Mouse (Mus musculus) embryonic facial prominence, embryonic 14.5 days (tissue): ENCODE results near the gene Fry. TPM values are rescaled to one million over a fixed set of nuclear protein-coding genes. Genes with fewer than 3 reads are reported as not detected.

ENCODE experiments used
- ATAC-seq: fragments of 200-750 bp; cut with Nextera tagmentation; 2 replicates; pipeline ENCODE4 v1.8.0; 2017; ENCODE audit warnings: low read depth, moderate number of reproducible peaks, moderate TSS enrichment
- DNase-seq: peaks from one replicate; pipeline ENCODE4 v3.0.0-alpha.2; 2015; ENCODE audit warnings: low spot score
- H3K27ac ChIP-seq: fragments of 300-500 bp; sonication (generic); replicated peaks from 2 replicates; pipeline ENCODE4 v1.5.1; 2014; ENCODE audit warnings: low read depth, mild to moderate bottlenecking, low read length, moderate library complexity
- H3K27me3 ChIP-seq: fragments of 300-500 bp; sonication (generic); replicated peaks from 2 replicates; pipeline ENCODE4 v1.6.1; 2014; ENCODE audit warnings: low read length; ENCODE audit not compliant: control insufficient read depth, insufficient read depth
- H3K36me3 ChIP-seq: fragments of 300-500 bp; sonication (generic); 2 replicates; pipeline ENCODE4 v1.6.1; 2014; ENCODE audit warnings: low read length, mixed read lengths; ENCODE audit not compliant: control insufficient read depth, insufficient read depth
- H3K4me1 ChIP-seq: fragments of 300-500 bp; sonication (generic); 2 replicates; pipeline ENCODE4 v1.6.1; 2014; ENCODE audit warnings: antibody characterized with exemption, low read length; ENCODE audit not compliant: control insufficient read depth, insufficient read depth
- H3K4me2 ChIP-seq: fragments of 300-500 bp; sonication (generic); 2 replicates; pipeline ENCODE4 v1.6.1; 2014; ENCODE audit warnings: low read depth, mild to moderate bottlenecking, low read length, moderate library complexity, mixed read lengths
- H3K4me3 ChIP-seq: fragments of 300-500 bp; sonication (generic); 2 replicates; pipeline ENCODE4 v1.5.1; 2014; ENCODE audit warnings: low read depth, mild to moderate bottlenecking, low read length
- H3K9ac ChIP-seq: fragments of 300-500 bp; sonication (generic); 2 replicates; pipeline ENCODE4 v1.6.1; 2014; ENCODE audit warnings: low read depth, mild to moderate bottlenecking, low read length, moderate library complexity, mixed read lengths
- H3K9me3 ChIP-seq: fragments of 300-500 bp; sonication (generic); 2 replicates; pipeline ENCODE4 v1.6.1; 2016; ENCODE audit warnings: low read length; ENCODE audit not compliant: control insufficient read depth
- WGBS: fragments of 180-500 bp; shearing (Covaris S2); extraction: QIAGEN DNeasy Blood & Tissue Kit; methylation state at CpG from one replicate; pipeline ENCODE4 v1.1.7; 2014; 5-methylcytosine and 5-hydroxymethylcytosine counted together
- polyA plus RNA-seq: library from polyadenylated mRNA; unstranded; fragments of >200 nt; fragmentation: Nextera tagmentation; extraction: Ambion mirVana; gene quantifications from 2 replicates; pipeline ENCODE4 v1.2.1, GENCODE M21; 2014

Fry gene
- polyA plus RNA-seq: 13.9 and 15.1 TPM in 2 replicates

GRCm38 (mm10) chr5:150118455-150119241, at the start of gene Fry:
TSS of gene Fry (plus strand) at chr5:150118645.
- no peaks in the 10 kb centered on the region for H3K36me3 ChIP-seq
- peak within 1 kb of the TSS; percentile 63 for H3K4me3 ChIP-seq
- H3K9ac ChIP-seq: peak within 1 kb of the TSS; percentile 60
- 0% methylated on average over 25 of the region's 68 CpGs for WGBS
- H3K4me2 ChIP-seq: peak within 1 kb of the TSS; percentile 86
- H3K9me3 ChIP-seq: no peaks in the 10 kb centered on the region
- ATAC-seq: peak; percentile 98
- peaks cover 12% of the 10 kb centered on the region; the same call in 1 of the 2 replicates for H3K4me1 ChIP-seq
- no peak within 1 kb of the TSS for H3K27ac ChIP-seq
- peak; percentile 95 for DNase-seq
- H3K27me3 ChIP-seq: no peaks in the 10 kb centered on the region; the same call in 1 of the 2 replicates

GRCm38 (mm10) chr5:150070086-150070485, 48.4 kb upstream of the Fry start:
- ATAC-seq (no peak), DNase-seq (peak; percentile 40)
- no peaks in the 10 kb centered on the region for H3K4me1 ChIP-seq
- no peak overlapping the region for H3K27ac ChIP-seq
- no peak overlapping the region for H3K4me3 ChIP-seq
- H3K4me2 ChIP-seq: peak overlapping the region; percentile 29; the same call in 1 of the 2 replicates
- H3K27me3 ChIP-seq: no peaks in the 10 kb centered on the region
- WGBS: 28% methylated on average over 10 of the region's 10 CpGs
- H3K9me3 ChIP-seq: no peaks in the 10 kb centered on the region
- H3K9ac ChIP-seq: no peak overlapping the region
- no peaks in the 10 kb centered on the region for H3K36me3 ChIP-seq

GRCm38 (mm10) chr5:150071738-150072137, 46.7 kb upstream of the Fry start:
- no peak overlapping the region for H3K4me3 ChIP-seq
- H3K4me2 ChIP-seq: no peak overlapping the region
- no peak overlapping the region for H3K9ac ChIP-seq
- no peaks in the 10 kb centered on the region for H3K4me1 ChIP-seq
- H3K36me3 ChIP-seq: no peaks in the 10 kb centered on the region
- DNase-seq: peak; percentile 65
- no peak overlapping the region for H3K27ac ChIP-seq
- no peaks in the 10 kb centered on the region for H3K27me3 ChIP-seq
- ATAC-seq: peak; percentile 62; the same call in 1 of the 2 replicates
- H3K9me3 ChIP-seq: no peaks in the 10 kb centered on the region

GRCm38 (mm10) chr5:150079866-150080797, 38.3 kb upstream of the Fry start:
- 29% methylated on average over 12 of the region's 12 CpGs for WGBS

DNA sequence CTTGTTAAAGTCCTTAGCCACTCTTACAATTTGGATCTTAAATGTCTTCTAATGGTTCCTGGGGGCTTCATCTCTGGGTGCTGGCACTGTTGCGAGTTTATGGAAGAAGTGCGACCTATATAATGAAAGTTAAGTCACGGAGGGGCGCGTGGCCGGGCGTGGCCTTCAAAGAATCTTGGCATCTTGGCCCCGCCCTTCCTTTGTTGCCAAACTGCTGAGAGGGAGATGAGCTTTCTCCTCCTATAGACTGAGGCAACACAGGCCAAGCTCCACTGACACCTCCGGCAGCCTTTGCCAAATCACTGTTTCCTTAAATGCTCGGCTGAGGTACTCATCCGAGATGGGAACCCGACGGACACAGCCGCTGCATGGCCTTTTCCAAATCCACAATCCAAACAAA, 35.7 kb upstream of the Fry start:
- ATAC-seq: no peak

More at GRCm38 (mm10) chr5:150079866-150080797, 38.3 kb upstream of the Fry start:
- Histone ChIP-seq H3K27ac (no peak overlapping the region), H3K9me3 (no peaks in the 10 kb centered on the region), H3K4me3 (no peak overlapping the region), H3K4me2 (peak overlapping the region; percentile 28; the same call in 1 of the 2 replicates), H3K4me1 (no peaks in the 10 kb centered on the region), H3K9ac (no peak overlapping the region), H3K36me3 (no peaks in the 10 kb centered on the region), H3K27me3 (no peaks in the 10 kb centered on the region)
- peak; percentile 83; the same call in 1 of the 2 replicates for ATAC-seq
- DNase-seq: peak; percentile 77

GRCm38 (mm10) chr5:150083190-150083589, 35.3 kb upstream of the Fry start:
- ATAC-seq: no peak
- Histone ChIP-seq H3K9me3 (no peaks in the 10 kb centered on the region), H3K4me1 (no peaks in the 10 kb centered on the region), H3K27me3 (no peaks in the 10 kb centered on the region), H3K27ac (no peak overlapping the region), H3K4me2 (no peak overlapping the region), H3K9ac (no peak overlapping the region), H3K4me3 (no peak overlapping the region), H3K36me3 (no peaks in the 10 kb centered on the region)
- 57% methylated on average over 5 of the region's 5 CpGs for WGBS
- DNase-seq: no peak

More for the DNA sequence above, 35.7 kb upstream of the Fry start:
- no peak overlapping the region for H3K27ac ChIP-seq
- H3K27me3 ChIP-seq: no peaks in the 10 kb centered on the region
- DNase-seq: no peak
- H3K9ac ChIP-seq: no peak overlapping the region
- H3K4me1 ChIP-seq: no peaks in the 10 kb centered on the region
- no peaks in the 10 kb centered on the region for H3K36me3 ChIP-seq
- WGBS: 84% methylated on average over 14 of the region's 14 CpGs
- H3K9me3 ChIP-seq: no peaks in the 10 kb centered on the region
- no peak overlapping the region for H3K4me3 ChIP-seq
- no peak overlapping the region for H3K4me2 ChIP-seq

DNA sequence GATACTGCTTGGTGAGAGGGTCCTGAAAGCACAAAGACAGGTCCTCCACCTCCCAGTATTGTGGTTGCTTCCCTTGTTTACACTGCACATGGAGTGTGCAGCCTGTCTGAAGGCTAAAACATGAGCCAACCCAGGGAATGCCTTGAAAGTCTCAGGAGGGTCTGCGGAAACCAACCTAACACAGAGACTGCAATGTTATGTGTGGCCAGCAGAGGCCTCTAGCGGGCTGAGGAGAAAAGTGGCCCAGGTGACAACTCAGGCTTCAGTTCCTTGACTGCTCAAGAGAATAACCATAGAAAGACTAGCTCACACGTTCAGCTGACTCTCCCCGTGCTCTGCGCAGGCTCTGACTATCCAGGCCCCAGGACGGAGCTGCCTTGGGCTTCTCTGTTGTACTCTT, 20.8 kb upstream of the Fry start:
- no peaks in the 10 kb centered on the region for H3K27me3 ChIP-seq
- peak; percentile 71 for ATAC-seq
- H3K9ac ChIP-seq: no peak overlapping the region
- no peak overlapping the region for H3K4me3 ChIP-seq
- no peaks in the 10 kb centered on the region for H3K36me3 ChIP-seq
- no peak overlapping the region for H3K27ac ChIP-seq
- H3K4me2 ChIP-seq: peak overlapping the region; percentile 11; the same call in 1 of the 2 replicates
- no peaks in the 10 kb centered on the region for H3K9me3 ChIP-seq
- WGBS: 7% methylated on average over 6 of the region's 6 CpGs
- DNase-seq: peak; percentile 73
- H3K4me1 ChIP-seq: no peaks in the 10 kb centered on the region

- Histone ChIP-seq H3K4me2 (no peak overlapping the region), H3K9me3 (no peaks in the 10 kb centered on the region), H3K9ac (no peak overlapping the region), H3K27me3 (no peaks in the 10 kb centered on the region), H3K4me1 (no peaks in the 10 kb centered on the region), H3K36me3 (no peaks in the 10 kb centered on the region), H3K27ac (no peak overlapping the region), H3K4me3 (no peak overlapping the region)
- no peak for ATAC-seq
- DNase-seq: no peak
- 93% methylated on average over 12 of the region's 12 CpGs for WGBS
Measured at GRCm38 (mm10) chr5:150098754-150099153, 19.7 kb upstream of the Fry start.
